Mouse (Mus musculus) midbrain, embryonic 14.5 days (tissue): ENCODE measurements around the gene Mapkapk2. TPM values are rescaled to one million over a fixed set of nuclear protein-coding genes. Genes with fewer than 3 reads are reported as not detected.

Experiments used
- polyA plus RNA-seq: library from polyadenylated mRNA; unstranded; fragments of >200 nt; fragmentation: Nextera tagmentation; extraction: Ambion mirVana; gene quantifications from 2 replicates; pipeline ENCODE4 v1.2.1, GENCODE M21; 2014

Mapkapk2 gene
- polyA plus RNA-seq, 1 experiment from 2014 or later = 35.0 TPM

Other genes with a start within 250 kb of the Mapkapk2 start
- gene Fcmr, start 232.2 kb downstream of the Mapkapk2 start, polyA plus RNA-seq = not detected in 2 replicates
- gene Il24, start 210.4 kb downstream of the Mapkapk2 start, polyA plus RNA-seq = not detected in 2 replicates
- gene Il20, start 186.4 kb downstream of the Mapkapk2 start, polyA plus RNA-seq = not detected in 2 replicates
- gene Il19, start 157.7 kb downstream of the Mapkapk2 start, polyA plus RNA-seq = not detected in 2 replicates
- not detected in 2 replicates for gene Il10, start 78.0 kb downstream of the Mapkapk2 start, polyA plus RNA-seq
- 14.8 and 18.7 TPM in 2 replicates for gene Dyrk3, start 40.5 kb upstream of the Mapkapk2 start, polyA plus RNA-seq
- gene Eif2d, start 55.4 kb upstream of the Mapkapk2 start, polyA plus RNA-seq = 47.3 and 54.8 TPM in 2 replicates
- 2.9 and 3.0 TPM in 2 replicates for gene Rassf5, start 147.4 kb upstream of the Mapkapk2 start, polyA plus RNA-seq
- gene Ikbke, start 181.8 kb upstream of the Mapkapk2 start, polyA plus RNA-seq = 0.22 and 0.87 TPM in 2 replicates